Mouse (Mus musculus) limb, embryonic 14.5 days (tissue): ENCODE measurements at regions not wholly inside any gene's neighbourhood (a gene's known extent, or its start where the extent isn't known, plus 50 kb on each side); places are given as distances from the start of the nearest gene placed in this dataset.

Experiments
- ATAC-seq: fragments of 200-750 bp; cut with Nextera tagmentation; 2 replicates; pipeline ENCODE4 v1.8.0; 2017; ENCODE audit warnings: low read depth, moderate number of reproducible peaks, moderate TSS enrichment; ENCODE audit not compliant: low FRiP score
- DNase-seq: peaks from one replicate; pipeline ENCODE4 v3.0.0-alpha.2; 2015; ENCODE audit warnings: low spot score
- H3K27ac ChIP-seq: fragments of 300-500 bp; sonication (generic); replicated peaks from 2 replicates; pipeline ENCODE4 v1.5.1; 2014; ENCODE audit warnings: low read depth, mild to moderate bottlenecking, low read length, moderate library complexity, mixed read lengths
- H3K27me3 ChIP-seq: fragments of 300-500 bp; sonication (generic); 2 replicates; pipeline ENCODE4 v1.6.1; 2014; ENCODE audit warnings: low read length, mixed read lengths; ENCODE audit not compliant: control insufficient read depth, insufficient read depth
- H3K36me3 ChIP-seq: fragments of 300-500 bp; sonication (generic); 2 replicates; pipeline ENCODE4 v1.6.1; 2014; ENCODE audit warnings: mild to moderate bottlenecking, low read length, moderate library complexity, mixed read lengths; ENCODE audit not compliant: control insufficient read depth, insufficient read depth
- H3K4me1 ChIP-seq: fragments of 300-500 bp; sonication (generic); 2 replicates; pipeline ENCODE4 v1.6.1; 2014; ENCODE audit warnings: antibody characterized with exemption, low read length, mixed read lengths; ENCODE audit not compliant: control insufficient read depth, insufficient read depth
- H3K4me2 ChIP-seq: fragments of 300-500 bp; sonication (generic); replicated peaks from 2 replicates; pipeline ENCODE4 v1.6.1; 2014; ENCODE audit warnings: low read depth, mild to moderate bottlenecking, low read length, moderate library complexity; ENCODE audit not compliant: severe bottlenecking
- H3K4me3 ChIP-seq: fragments of 300-500 bp; sonication (generic); replicated peaks from 2 replicates; pipeline ENCODE4 v1.5.1; 2014; ENCODE audit warnings: low read length
- H3K9ac ChIP-seq: fragments of 300-500 bp; sonication (generic); 2 replicates; pipeline ENCODE4 v1.6.1; 2014; ENCODE audit warnings: mild to moderate bottlenecking, low read depth, low read length, moderate library complexity; ENCODE audit not compliant: severe bottlenecking
- H3K9me3 ChIP-seq: fragments of 300-500 bp; sonication (generic); 2 replicates; pipeline ENCODE4 v1.6.1; 2016; ENCODE audit warnings: low read length; ENCODE audit not compliant: control insufficient read depth
- POLR2A ChIP-seq: fragments of 200-500 bp; IDR thresholded peaks from 2 replicates; pipeline ENCODE4 v1.8.0; 2012; ENCODE audit warnings: inconsistent platforms, mild to moderate bottlenecking, moderate library complexity, borderline replicate concordance; ENCODE audit not compliant: insufficient read depth, insufficient read length; ENCODE audit errors: extremely low read depth
- WGBS: fragments of 180-500 bp; shearing (Covaris S2); extraction: QIAGEN DNeasy Blood & Tissue Kit; methylation state at CpG from one replicate; pipeline ENCODE4 v1.1.7; 2014; 5-methylcytosine and 5-hydroxymethylcytosine counted together

DNA sequence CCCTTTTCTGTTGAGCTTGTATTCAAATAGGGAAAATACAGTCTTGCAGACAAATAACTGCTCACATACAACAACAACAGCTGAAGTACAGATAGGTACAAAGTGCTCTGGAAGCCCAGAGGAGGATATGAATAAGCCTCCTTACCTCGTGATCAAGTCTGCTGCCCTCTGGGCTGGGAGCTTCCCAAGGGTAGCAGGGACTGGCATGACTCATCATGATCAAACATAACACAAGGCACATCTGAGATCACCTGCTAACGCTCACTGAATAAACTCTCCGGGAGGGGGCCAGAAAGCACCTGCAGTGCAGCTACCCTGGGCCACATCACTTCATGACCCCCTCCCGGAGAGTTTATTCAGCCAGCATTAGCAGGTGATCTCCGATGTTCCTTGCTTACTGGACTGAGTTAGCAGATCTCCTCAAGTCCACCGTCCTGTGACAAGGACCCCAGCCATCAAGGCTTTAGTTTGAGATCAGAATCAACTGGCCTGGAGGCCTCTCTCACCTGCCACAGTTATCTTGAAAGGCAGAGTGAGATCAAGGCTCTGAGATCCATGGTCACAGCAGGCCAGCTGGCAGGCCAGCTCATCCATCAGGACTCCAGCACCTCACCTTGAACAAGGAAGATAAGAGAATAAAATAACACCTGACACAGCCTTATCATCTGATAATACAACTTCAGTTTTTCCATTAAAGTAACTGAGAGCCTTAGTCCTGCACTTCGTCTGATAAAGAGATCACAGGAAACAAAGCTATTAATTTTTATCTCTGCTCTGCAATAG, 79.6 kb upstream of the Lpp start:
- no peak overlapping the region for H3K27ac ChIP-seq
- no peaks in the 10 kb centered on the region for H3K27me3 ChIP-seq
- DNase-seq (no peak), ATAC-seq (no peak)
- H3K4me1 ChIP-seq: no peaks in the 10 kb centered on the region
- no peak overlapping the region for H3K4me2 ChIP-seq
- no peaks in the 10 kb centered on the region for H3K36me3 ChIP-seq
- no peak for TF ChIP-seq POLR2A
- WGBS: 67% methylated on average over 7 of the region's 7 CpGs
- no peak overlapping the region for H3K4me3 ChIP-seq
- H3K9ac ChIP-seq: no peak overlapping the region
- no peaks in the 10 kb centered on the region for H3K9me3 ChIP-seq

DNA sequence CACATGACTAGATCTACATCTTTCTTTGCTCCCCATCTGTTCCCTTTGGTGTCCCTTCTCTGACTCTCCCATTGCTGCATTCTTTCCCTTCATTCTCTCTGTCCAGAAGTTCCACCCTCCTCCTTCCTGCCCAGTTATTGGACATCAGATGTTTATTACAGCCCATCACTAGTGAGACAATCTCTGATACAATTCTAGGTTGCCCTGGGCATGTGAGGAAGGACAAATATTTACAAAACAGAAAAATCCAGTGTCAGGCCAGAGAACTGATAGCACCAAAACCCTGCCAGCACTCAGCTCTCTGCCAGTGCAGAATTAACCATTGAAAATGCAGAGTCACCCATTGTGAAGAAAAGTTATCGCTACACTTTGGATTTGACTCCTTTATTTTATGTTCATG, 87.9 kb upstream of the Lpp start:
- no peak overlapping the region for H3K4me2 ChIP-seq
- no peak for TF ChIP-seq POLR2A
- H3K4me3 ChIP-seq: no peak overlapping the region
- no peaks in the 10 kb centered on the region for H3K36me3 ChIP-seq
- no peaks in the 10 kb centered on the region for H3K27me3 ChIP-seq
- 97% methylated on average over 1 of the region's 1 CpGs for WGBS
- no peaks in the 10 kb centered on the region for H3K4me1 ChIP-seq
- ATAC-seq (no peak), DNase-seq (no peak)
- H3K9me3 ChIP-seq: no peaks in the 10 kb centered on the region
- H3K27ac ChIP-seq: no peak overlapping the region
- H3K9ac ChIP-seq: no peak overlapping the region

DNA sequence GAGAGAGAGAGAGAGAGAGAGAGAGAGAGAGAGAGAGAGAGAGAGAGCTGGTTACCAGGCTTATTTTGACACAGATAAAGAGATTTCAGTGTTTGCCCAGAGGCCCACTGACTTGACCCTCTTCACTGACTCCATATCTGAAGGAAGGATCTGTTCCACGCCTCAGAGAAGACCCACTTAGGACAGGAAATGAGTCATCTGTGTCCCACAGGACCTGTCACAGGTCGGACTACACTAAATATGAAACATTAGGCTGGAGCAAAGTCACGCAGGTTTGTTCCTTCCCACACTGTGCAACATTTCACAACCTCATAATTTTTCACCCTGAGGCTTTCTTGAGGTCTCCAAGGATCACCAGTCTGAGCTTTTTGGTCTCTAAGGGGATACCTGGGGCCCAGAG, 96.5 kb upstream of the Lpp start:
- ATAC-seq: no peak
- WGBS: 40% methylated on average over 3 of the region's 3 CpGs

GRCm38 (mm10) chr16:24295626-24296440, 97.5 kb upstream of the Lpp start:
- no peak for TF ChIP-seq POLR2A
- ATAC-seq (no peak), DNase-seq (no peak)
- Histone ChIP-seq H3K36me3 (no peaks in the 10 kb centered on the region), H3K4me1 (no peaks in the 10 kb centered on the region), H3K9ac (no peak overlapping the region), H3K9me3 (no peaks in the 10 kb centered on the region), H3K4me2 (no peak overlapping the region), H3K27ac (no peak overlapping the region), H3K4me3 (no peak overlapping the region), H3K27me3 (no peaks in the 10 kb centered on the region)
- 77% methylated on average over 7 of the region's 7 CpGs for WGBS

More for the DNA sequence above, 96.5 kb upstream of the Lpp start:
- Histone ChIP-seq H3K9ac (no peak overlapping the region), H3K27me3 (no peaks in the 10 kb centered on the region), H3K4me3 (no peak overlapping the region), H3K27ac (no peak overlapping the region), H3K36me3 (no peaks in the 10 kb centered on the region), H3K4me2 (no peak overlapping the region), H3K4me1 (no peaks in the 10 kb centered on the region), H3K9me3 (no peaks in the 10 kb centered on the region)
- no peak for DNase-seq
- TF ChIP-seq POLR2A: no peak

- DNase-seq: no peak
Measured at GRCm38 (mm10) chr16:24284215-24284614, 109.1 kb upstream of the Lpp start.

More at GRCm38 (mm10) chr16:24284215-24284614, 109.1 kb upstream of the Lpp start:
- Histone ChIP-seq H3K36me3 (no peaks in the 10 kb centered on the region), H3K27ac (no peak overlapping the region), H3K4me3 (no peak overlapping the region), H3K9ac (no peak overlapping the region), H3K4me1 (0 out of 2 replicates have a peak, but pooled peaks cover 2% of the 10 kb centered on the region), H3K27me3 (no peaks in the 10 kb centered on the region), H3K4me2 (no peak overlapping the region), H3K9me3 (no peaks in the 10 kb centered on the region)
- ATAC-seq: no peak
- no peak for TF ChIP-seq POLR2A
- 45% methylated on average over 3 of the region's 3 CpGs for WGBS
